Mouse (Mus musculus): ENCODE results near the gene Olfr275.

DNA sequence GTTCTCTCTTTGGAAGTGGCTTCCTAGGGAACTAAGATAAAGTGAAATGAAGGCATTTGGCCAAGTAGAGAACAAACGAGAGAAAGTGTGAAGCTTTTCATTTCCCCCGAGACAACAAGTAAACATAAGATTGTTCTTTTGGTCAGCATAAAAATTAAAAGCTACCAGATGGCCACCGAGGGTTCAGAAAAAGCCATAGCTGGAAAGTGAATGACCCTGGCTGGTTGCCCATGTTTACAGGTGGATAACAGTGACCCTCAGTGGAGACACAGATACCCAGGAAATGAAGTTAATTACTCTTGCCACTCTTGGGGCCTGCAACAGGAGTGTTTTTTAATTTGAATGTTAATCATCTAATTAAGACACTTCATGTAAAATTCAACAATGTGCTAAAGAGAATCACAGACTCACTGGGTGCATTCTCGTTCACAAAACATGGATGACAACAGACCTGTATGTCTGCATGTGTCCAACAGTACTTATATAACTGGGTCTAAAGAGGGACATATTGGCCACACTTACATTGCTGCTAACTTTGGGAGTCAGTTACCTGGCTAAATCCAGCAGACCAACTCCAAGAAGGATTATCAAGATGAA, 34.7 kb downstream of the Olfr275 start:
- TF ChIP-seq RAD21 (IDR thresholded peaks at IDR 0.05; ENCODE audit: low read depth, low read length) (no peak), NELFE (IDR thresholded peaks at IDR 0.05; ENCODE audit: low read depth, low read length) (no peak), USF2 (conservative IDR thresholded peaks at IDR 0.05; ENCODE audit: low read depth, low read length) (no peak), E2F4 (IDR thresholded peaks at IDR 0.05; ENCODE audit: insufficient replicate concordance, low read depth, low read length) (no peak), CTCF (conservative IDR thresholded peaks at IDR 0.05 in 1 of 2, IDR thresholded peaks at IDR 0.05 in 1 of 2; ENCODE audit: low read depth in 2 of 2, low read length in 2 of 2) (no peak), POLR2A (IDR thresholded peaks at IDR 0.05; ENCODE audit: low read depth, low read length) (no peak), MAFK (IDR thresholded peaks at IDR 0.05; ENCODE audit: insufficient replicate concordance, low read length) (no peak)

Data from CH12.LX (cell line).